Mouse (Mus musculus): Measurements from ENCODE around the gene Slc52a3. TPM values are rescaled to one million over a fixed set of nuclear protein-coding genes. Genes with fewer than 3 reads are reported as not detected.

Slc52a3 gene
- polyA plus RNA-seq, 1 experiment from 2014 or later, result 2.7 TPM

GRCm38 (mm10) chr2:152009061-152009779 lies 12.9 kb downstream of the Slc52a3 start:
- ATAC-seq (ENCODE audit: borderline replicate concordance, extremely low read depth, low FRiP score, low TSS enrichment), result no peak
- H3K9ac ChIP-seq, result no peak overlapping the region
- H3K27ac ChIP-seq, result no peak overlapping the region
- WGBS, result 67% methylated on average over 15 of the region's 15 CpGs
- no peaks in the 10 kb centered on the region for H3K27me3 ChIP-seq
- H3K4me3 ChIP-seq, result no peak overlapping the region
- 0 out of 2 replicates have a peak, but pooled peaks cover 5% of the 10 kb centered on the region for H3K4me1 ChIP-seq
- no peaks in the 10 kb centered on the region for H3K9me3 ChIP-seq
- H3K36me3 ChIP-seq, result no peaks in the 10 kb centered on the region
- H3K4me2 ChIP-seq, result no peak overlapping the region

GRCm38 (mm10) chr2:152010251-152010650 lies 13.9 kb downstream of the Slc52a3 start:
- H3K9ac ChIP-seq, result no peak overlapping the region
- no peak overlapping the region for H3K4me3 ChIP-seq
- H3K27me3 ChIP-seq, result no peaks in the 10 kb centered on the region
- no peak overlapping the region for H3K27ac ChIP-seq
- no peak for ATAC-seq (ENCODE audit: borderline replicate concordance, extremely low read depth, low FRiP score, low TSS enrichment)
- H3K4me1 ChIP-seq, result 0 out of 2 replicates have a peak, but pooled peaks cover 5% of the 10 kb centered on the region
- no peaks in the 10 kb centered on the region for H3K36me3 ChIP-seq
- 62% methylated on average over 9 of the region's 9 CpGs for WGBS
- H3K9me3 ChIP-seq, result no peaks in the 10 kb centered on the region
- no peak overlapping the region for H3K4me2 ChIP-seq

GRCm38 (mm10) chr2:152010661-152011060 lies 14.3 kb downstream of the Slc52a3 start:
- H3K27me3 ChIP-seq, result no peaks in the 10 kb centered on the region
- no peak overlapping the region for H3K27ac ChIP-seq
- H3K9me3 ChIP-seq, result no peaks in the 10 kb centered on the region
- no peak overlapping the region for H3K4me2 ChIP-seq
- 0 out of 2 replicates have a peak, but pooled peaks cover 8% of the 10 kb centered on the region for H3K4me1 ChIP-seq
- 76% methylated on average over 7 of the region's 7 CpGs for WGBS
- H3K9ac ChIP-seq, result no peak overlapping the region
- H3K4me3 ChIP-seq, result no peak overlapping the region
- no peak for ATAC-seq (ENCODE audit: borderline replicate concordance, extremely low read depth, low FRiP score, low TSS enrichment)
- H3K36me3 ChIP-seq, result no peaks in the 10 kb centered on the region

GRCm38 (mm10) chr2:152011724-152012123 lies 15.4 kb downstream of the Slc52a3 start:
- ATAC-seq (ENCODE audit: borderline replicate concordance, extremely low read depth, low FRiP score, low TSS enrichment), result peak; percentile 28; the same call in 1 of the 2 replicates
- no peak overlapping the region for H3K4me2 ChIP-seq
- no peaks in the 10 kb centered on the region for H3K27me3 ChIP-seq
- 0 out of 2 replicates have a peak overlapping the region, but pooled peaks have one; percentile 15 for H3K27ac ChIP-seq
- no peak overlapping the region for H3K9ac ChIP-seq
- no peak overlapping the region for H3K4me3 ChIP-seq
- H3K9me3 ChIP-seq, result no peaks in the 10 kb centered on the region
- 22% methylated on average over 2 of the region's 2 CpGs for WGBS
- no peaks in the 10 kb centered on the region for H3K36me3 ChIP-seq
- 0 out of 2 replicates have a peak, but pooled peaks cover 8% of the 10 kb centered on the region for H3K4me1 ChIP-seq

GRCm38 (mm10) chr2:152012222-152012621 lies 15.9 kb downstream of the Slc52a3 start:
- H3K4me3 ChIP-seq, result no peak overlapping the region
- no peaks in the 10 kb centered on the region for H3K36me3 ChIP-seq
- H3K9ac ChIP-seq, result no peak overlapping the region
- H3K4me2 ChIP-seq, result no peak overlapping the region
- 0 out of 2 replicates have a peak overlapping the region, but pooled peaks have one; percentile 15 for H3K27ac ChIP-seq
- WGBS, result 63% methylated on average over 4 of the region's 4 CpGs
- 0 out of 2 replicates have a peak, but pooled peaks cover 8% of the 10 kb centered on the region for H3K4me1 ChIP-seq
- no peaks in the 10 kb centered on the region for H3K9me3 ChIP-seq
- no peaks in the 10 kb centered on the region for H3K27me3 ChIP-seq
- peak; percentile 36; the same call in 1 of the 2 replicates for ATAC-seq (ENCODE audit: borderline replicate concordance, extremely low read depth, low FRiP score, low TSS enrichment)

- H3K9me3 ChIP-seq, result no peaks in the 10 kb centered on the region
- 0 out of 2 replicates have a peak, but pooled peaks cover 8% of the 10 kb centered on the region for H3K4me1 ChIP-seq
- no peak overlapping the region for H3K27ac ChIP-seq
- H3K4me2 ChIP-seq, result no peak overlapping the region
- H3K9ac ChIP-seq, result no peak overlapping the region
- ATAC-seq (ENCODE audit: borderline replicate concordance, extremely low read depth, low FRiP score, low TSS enrichment), result no peak
- no peaks in the 10 kb centered on the region for H3K36me3 ChIP-seq
- no peak overlapping the region for H3K4me3 ChIP-seq
- H3K27me3 ChIP-seq, result no peaks in the 10 kb centered on the region
- 77% methylated on average over 2 of the region's 2 CpGs for WGBS
These were observed 16.4 kb downstream of the Slc52a3 start for GRCm38 (mm10) chr2:152012701-152013100.

- no peak for ATAC-seq (ENCODE audit: borderline replicate concordance, extremely low read depth, low FRiP score, low TSS enrichment)
- no peak overlapping the region for H3K27ac ChIP-seq
- H3K9me3 ChIP-seq, result no peaks in the 10 kb centered on the region
- H3K27me3 ChIP-seq, result no peaks in the 10 kb centered on the region
- 0 out of 2 replicates have a peak, but pooled peaks cover 3% of the 10 kb centered on the region for H3K4me1 ChIP-seq
- no peak overlapping the region for H3K4me2 ChIP-seq
- H3K36me3 ChIP-seq, result no peaks in the 10 kb centered on the region
- no peak overlapping the region for H3K4me3 ChIP-seq
- 15% methylated on average over 4 of the region's 4 CpGs for WGBS
- no peak overlapping the region for H3K9ac ChIP-seq
These were observed 19.7 kb downstream of the Slc52a3 start for GRCm38 (mm10) chr2:152015997-152016396.

- H3K4me2 ChIP-seq, result no peak overlapping the region
- 71% methylated on average over 9 of the region's 9 CpGs for WGBS
- 0 out of 2 replicates have a peak, but pooled peaks cover 3% of the 10 kb centered on the region for H3K4me1 ChIP-seq
- no peak overlapping the region for H3K27ac ChIP-seq
- no peaks in the 10 kb centered on the region for H3K9me3 ChIP-seq
- ATAC-seq (ENCODE audit: borderline replicate concordance, extremely low read depth, low FRiP score, low TSS enrichment), result no peak
- no peak overlapping the region for H3K9ac ChIP-seq
- H3K27me3 ChIP-seq, result no peaks in the 10 kb centered on the region
- no peak overlapping the region for H3K4me3 ChIP-seq
- H3K36me3 ChIP-seq, result no peaks in the 10 kb centered on the region
These were observed 20.4 kb downstream of the Slc52a3 start for GRCm38 (mm10) chr2:152016666-152017065.

GRCm38 (mm10) chr2:152020255-152020654 lies 23.9 kb downstream of the Slc52a3 start:
- 0 out of 2 replicates have a peak, but pooled peaks cover 3% of the 10 kb centered on the region for H3K27me3 ChIP-seq
- H3K9me3 ChIP-seq, result no peaks in the 10 kb centered on the region
- 25% methylated on average over 6 of the region's 6 CpGs for WGBS
- ATAC-seq (ENCODE audit: borderline replicate concordance, extremely low read depth, low FRiP score, low TSS enrichment), result peak; percentile 44; the same call in 1 of the 2 replicates
- no peak overlapping the region for H3K4me2 ChIP-seq
- H3K9ac ChIP-seq, result no peak overlapping the region
- H3K4me1 ChIP-seq, result 0 out of 2 replicates have a peak, but pooled peaks cover 3% of the 10 kb centered on the region
- H3K4me3 ChIP-seq, result no peak overlapping the region
- H3K27ac ChIP-seq, result no peak overlapping the region
- H3K36me3 ChIP-seq, result no peaks in the 10 kb centered on the region

GRCm38 (mm10) chr2:152022022-152022421 lies 25.7 kb downstream of the Slc52a3 start:
- no peak for ATAC-seq (ENCODE audit: borderline replicate concordance, extremely low read depth, low FRiP score, low TSS enrichment)
- 0 out of 2 replicates have a peak, but pooled peaks cover 3% of the 10 kb centered on the region for H3K27me3 ChIP-seq
- no peaks in the 10 kb centered on the region for H3K4me1 ChIP-seq
- no peak overlapping the region for H3K4me3 ChIP-seq
- no peak overlapping the region for H3K27ac ChIP-seq
- H3K36me3 ChIP-seq, result no peaks in the 10 kb centered on the region
- no peak overlapping the region for H3K9ac ChIP-seq
- H3K9me3 ChIP-seq, result no peaks in the 10 kb centered on the region
- no peak overlapping the region for H3K4me2 ChIP-seq

- H3K4me3 ChIP-seq, result no peak overlapping the region
- H3K4me2 ChIP-seq, result no peak overlapping the region
- H3K9me3 ChIP-seq, result no peaks in the 10 kb centered on the region
- H3K27ac ChIP-seq, result no peak overlapping the region
- H3K36me3 ChIP-seq, result no peaks in the 10 kb centered on the region
- no peak for ATAC-seq (ENCODE audit: borderline replicate concordance, extremely low read depth, low FRiP score, low TSS enrichment)
- H3K9ac ChIP-seq, result no peak overlapping the region
- 54% methylated on average over 11 of the region's 11 CpGs for WGBS
- H3K4me1 ChIP-seq, result 0 out of 2 replicates have a peak, but pooled peaks cover 6% of the 10 kb centered on the region
- peaks cover 21% of the 10 kb centered on the region for H3K27me3 ChIP-seq
These were observed 28.6 kb downstream of the Slc52a3 start for GRCm38 (mm10) chr2:152024883-152025422.
